Mouse (Mus musculus): ENCODE data around the gene Gm11146. TPM values are rescaled to one million over a fixed set of nuclear protein-coding genes. Genes with fewer than 3 reads are reported as not detected.

Gm11146 gene
- total RNA-seq (2021), result not detected

GRCm38 (mm10) chr16:77601994-77602393 lies at the start of gene Gm11146:
Gene Gm11146 (minus strand): TSS chr16:77602094.
- no peak for DNase-seq

DNA sequence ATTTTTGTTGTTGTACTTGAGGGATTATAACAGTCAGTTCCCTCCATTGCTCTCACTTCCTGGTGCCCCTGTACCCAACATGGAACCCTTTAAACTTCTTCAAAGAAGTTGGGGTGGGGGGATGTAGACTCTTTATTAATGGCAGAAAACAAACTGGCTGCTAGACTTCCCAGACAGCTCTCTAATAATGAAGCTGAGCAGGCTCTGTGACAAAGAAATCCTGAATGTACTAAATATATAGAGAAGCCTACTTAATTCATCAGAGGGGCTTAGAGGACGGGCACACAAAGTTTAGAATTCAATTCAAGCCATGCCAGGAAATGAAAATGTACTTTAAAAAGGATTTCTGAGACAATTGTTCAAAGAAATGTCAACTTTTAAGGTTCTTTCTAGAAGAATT lies 48.7 kb upstream of the Gm11146 start:
- intact Hi-C loops (cut with DNase I), result no loop called here
- DNase-seq, result no peak

More at GRCm38 (mm10) chr16:77601994-77602393, at the start of gene Gm11146:
- intact Hi-C loops (cut with DNase I), result no loop called here

GRCm38 (mm10) chr16:77649006-77649405 lies 47.1 kb upstream of the Gm11146 start:
- intact Hi-C loops (cut with DNase I), result loop anchor here (10.0 kb wide), 1 partner anchor 946 kb away; no protein-coding TSS in a partner anchor

GRCm38 (mm10) chr16:77648181-77648580 lies 46.3 kb upstream of the Gm11146 start:
- intact Hi-C loops (cut with DNase I), result loop anchor here (10.0 kb wide), 1 partner anchor 947 kb away; no protein-coding TSS in a partner anchor
- DNase-seq, result no peak

More at GRCm38 (mm10) chr16:77649006-77649405, 47.1 kb upstream of the Gm11146 start:
- no peak for DNase-seq

DNA sequence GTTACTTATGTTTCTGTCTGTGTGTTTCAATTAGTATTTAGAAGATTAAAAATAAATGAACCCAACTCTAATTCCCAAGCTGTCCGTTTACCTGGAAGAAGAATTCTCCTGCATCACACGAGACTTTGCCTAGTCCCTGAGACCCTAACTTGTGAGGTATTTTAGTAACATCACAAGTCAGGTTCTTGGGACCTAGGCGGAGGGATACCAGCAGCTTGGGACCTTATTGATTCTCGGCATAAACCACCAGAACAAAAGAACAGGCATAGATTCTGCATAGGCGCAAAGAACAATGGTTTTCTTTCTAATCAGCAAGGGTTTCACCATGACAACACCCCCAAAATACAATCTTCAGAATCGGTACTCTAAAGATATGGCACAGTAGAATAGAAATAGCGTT lies 44.3 kb upstream of the Gm11146 start:
- intact Hi-C loops (cut with DNase I), result loop anchor here (10.0 kb wide), 1 partner anchor 949 kb away; no protein-coding TSS in a partner anchor
- no peak for DNase-seq

DNA sequence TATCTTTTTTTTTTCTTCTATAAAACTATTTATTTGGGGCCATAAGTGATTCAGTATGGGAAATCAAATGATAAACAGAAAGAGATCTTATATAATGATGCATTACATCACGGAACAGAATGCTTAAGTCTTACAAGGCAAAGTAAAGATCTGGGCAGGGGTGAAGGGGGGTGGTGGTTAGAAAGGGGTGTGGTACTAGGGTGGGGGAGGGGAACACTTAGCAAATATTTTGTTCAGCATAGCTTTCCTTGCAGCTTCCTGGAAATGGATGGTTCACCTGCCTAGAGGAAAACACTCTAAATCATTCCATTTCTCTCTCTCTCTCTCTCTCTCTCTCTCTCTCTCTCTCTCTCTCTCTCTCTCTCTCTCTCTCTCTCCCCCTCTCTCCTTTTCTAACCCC lies 43.1 kb upstream of the Gm11146 start:
- no peak for DNase-seq
- intact Hi-C loops (cut with DNase I), result loop anchor here (10.0 kb wide), 1 partner anchor 950 kb away; no protein-coding TSS in a partner anchor

GRCm38 (mm10) chr16:77643871-77644720 lies 42.2 kb upstream of the Gm11146 start:
- DNase-seq, result peak; percentile 61 to 69
- intact Hi-C loops (cut with DNase I), result loop anchor here (10.0 kb wide), 1 partner anchor 951 kb away; no protein-coding TSS in a partner anchor

DNA sequence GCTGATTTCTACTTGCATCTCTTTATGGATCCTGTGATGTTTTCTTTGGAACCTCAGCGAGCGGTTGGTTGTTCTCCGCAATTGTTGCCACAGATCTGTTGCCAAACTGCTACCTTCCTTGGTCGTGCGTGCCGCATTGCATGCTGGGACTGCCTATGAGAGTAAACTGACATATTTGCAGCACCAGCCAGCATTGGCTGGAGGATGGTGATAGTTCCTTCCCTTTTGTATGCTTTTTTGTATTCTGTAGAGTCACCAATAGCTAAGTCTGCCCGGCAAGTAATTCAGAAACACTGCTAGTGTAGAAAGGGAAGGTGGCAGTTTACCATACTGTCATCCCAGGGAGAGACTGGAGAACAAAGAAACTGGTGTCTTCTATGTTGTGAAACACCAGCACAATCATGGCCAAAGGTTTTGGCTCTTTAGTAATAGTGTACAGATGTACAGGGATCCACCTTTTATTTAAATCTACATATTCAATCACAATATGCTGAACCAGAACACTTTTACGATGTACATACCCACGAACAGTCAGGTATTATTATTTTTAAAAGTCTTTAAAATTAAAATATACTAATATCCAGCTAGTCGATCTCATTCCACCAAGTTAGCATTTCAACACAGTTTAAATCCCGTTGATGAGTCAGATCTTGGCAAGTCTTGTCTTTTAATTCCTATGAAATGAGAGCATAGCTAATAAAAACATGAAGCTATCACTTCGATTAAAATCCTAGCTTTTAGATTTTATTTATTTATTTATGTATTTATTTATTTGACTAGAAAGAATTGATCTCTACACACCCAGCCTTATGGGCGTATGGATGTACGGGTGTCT lies 41.4 kb upstream of the Gm11146 start:
- DNase-seq, result peak; percentile 32 to 39
- intact Hi-C loops (cut with DNase I), result loop anchor here (10.0 kb wide), 1 partner anchor 952 kb away; no protein-coding TSS in a partner anchor

GRCm38 (mm10) chr16:77636497-77636896 lies 34.6 kb upstream of the Gm11146 start:
- intact Hi-C loops (cut with DNase I), result no loop called here
- peak; percentile 34 to 35 for DNase-seq

- DNase-seq, result no peak
- intact Hi-C loops (cut with DNase I), result no loop called here
Measured at GRCm38 (mm10) chr16:77632315-77632881, 30.5 kb upstream of the Gm11146 start.

GRCm38 (mm10) chr16:77622681-77623080 lies 20.8 kb upstream of the Gm11146 start:
- DNase-seq, result no peak
- intact Hi-C loops (cut with DNase I), result no loop called here

DNA sequence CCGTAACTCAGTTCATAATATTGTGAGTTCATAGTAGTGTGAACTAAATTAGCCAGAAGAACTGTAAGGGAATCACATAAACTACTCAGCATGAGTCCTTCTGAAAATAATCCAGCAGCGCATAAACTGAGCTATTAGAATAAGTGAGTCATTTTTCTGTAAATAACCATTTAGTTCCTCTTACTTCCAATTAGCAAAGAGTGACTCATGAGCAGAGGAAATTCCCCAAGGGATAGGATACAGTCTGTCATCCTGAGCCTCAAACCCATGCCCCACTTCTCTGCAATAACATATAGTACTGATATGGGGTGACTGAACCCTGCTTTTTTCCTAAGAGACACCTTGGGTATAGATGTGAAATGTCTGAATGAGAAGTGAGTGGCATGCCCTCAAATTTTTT lies 687 bp upstream of the Gm11146 start:
- DNase-seq, result no peak
- intact Hi-C loops (cut with DNase I), result no loop called here

DNA sequence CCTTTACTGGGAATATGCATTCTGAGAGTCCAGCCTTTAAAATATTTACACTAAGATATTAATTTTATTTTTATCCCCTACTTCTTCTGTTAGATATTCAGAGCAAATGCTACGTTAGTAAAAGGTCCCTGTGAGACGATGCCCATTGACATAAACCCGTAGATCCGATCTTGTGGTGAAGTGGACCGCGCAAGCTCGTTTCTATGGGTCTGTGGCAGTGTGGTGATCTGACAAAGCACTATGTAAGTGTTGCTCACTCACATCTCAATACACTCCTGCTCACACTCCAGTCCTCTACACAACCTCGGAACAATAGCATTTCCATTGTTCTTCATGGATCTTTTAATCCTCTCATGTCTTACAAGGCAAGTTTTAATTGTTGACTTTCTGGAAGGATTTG lies 3.1 kb downstream of the Gm11146 start:
- intact Hi-C loops (cut with DNase I), result no loop called here
- no peak for DNase-seq

- intact Hi-C loops (cut with DNase I), result no loop called here
- DNase-seq, result peak; percentile 21 to 27
Measured at GRCm38 (mm10) chr16:77596556-77596955, 5.3 kb downstream of the Gm11146 start.

GRCm38 (mm10) chr16:77595661-77596060 lies 6.2 kb downstream of the Gm11146 start:
- intact Hi-C loops (cut with DNase I), result loop anchor here (2.0 kb wide), 1 partner anchor 91 kb away; no protein-coding TSS in a partner anchor
- no peak for DNase-seq

- intact Hi-C loops (cut with DNase I), result loop anchor here (2.0 kb wide), 1 partner anchor 90 kb away; no protein-coding TSS in a partner anchor
- peak; percentile 71 to 82 for DNase-seq
Measured at GRCm38 (mm10) chr16:77594553-77594952, 7.3 kb downstream of the Gm11146 start.

DNA sequence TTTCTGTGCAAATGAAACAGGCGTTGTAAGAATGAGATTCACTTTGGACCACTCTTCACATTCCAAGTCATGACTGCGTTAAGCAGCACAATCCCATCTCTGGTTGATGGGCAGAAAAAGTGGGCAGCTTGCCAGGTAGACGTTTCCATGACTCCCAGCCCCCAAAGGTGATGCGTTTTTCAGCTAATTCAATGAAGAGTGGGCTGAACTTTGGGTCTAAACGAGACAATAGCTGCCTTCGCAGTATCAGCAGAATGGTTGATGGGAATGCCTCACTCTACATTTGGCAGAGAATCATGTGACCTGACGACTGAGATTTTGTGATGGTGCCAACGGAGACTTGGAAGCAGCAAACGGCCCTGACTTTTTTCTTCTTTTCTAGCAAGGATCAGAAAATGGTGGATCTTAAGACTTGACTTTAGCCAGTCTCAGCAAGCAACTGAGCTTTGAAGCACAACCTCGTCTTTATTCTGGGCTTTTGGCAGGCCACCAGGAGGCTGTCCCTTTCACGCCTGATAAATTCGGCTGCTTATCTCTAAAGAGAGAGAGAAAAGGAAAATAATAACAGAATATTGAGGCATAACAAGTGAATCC lies 8.0 kb downstream of the Gm11146 start:
- intact Hi-C loops (cut with DNase I), result loop anchor here (2.0 kb wide), 1 partner anchor 89 kb away; no protein-coding TSS in a partner anchor
- DNase-seq, result peak; percentile 81 to 82

DNA sequence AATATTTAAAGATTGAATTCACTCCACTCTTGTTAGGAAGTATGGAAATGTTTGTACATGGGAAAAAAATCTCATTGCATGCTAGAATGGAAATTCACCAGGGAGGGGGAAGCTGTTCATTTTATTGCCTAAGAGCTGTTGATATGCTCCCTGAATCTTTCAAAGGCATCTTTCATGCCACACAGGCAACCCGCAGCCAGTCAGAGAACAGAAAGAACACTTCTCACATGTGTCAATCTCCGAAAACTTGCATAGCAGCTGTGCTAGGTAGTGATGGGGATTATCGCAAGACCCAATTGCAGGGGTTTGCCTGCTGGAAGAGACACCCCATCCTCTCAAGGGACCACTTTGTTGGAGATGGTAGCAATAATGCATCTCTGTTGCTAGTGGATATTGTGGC lies 8.9 kb downstream of the Gm11146 start:
- DNase-seq, result peak; percentile 20 to 24
- intact Hi-C loops (cut with DNase I), result no loop called here

GRCm38 (mm10) chr16:77573036-77573435 lies 28.9 kb downstream of the Gm11146 start:
- intact Hi-C loops (cut with DNase I), result no loop called here
- DNase-seq, result no peak

DNA sequence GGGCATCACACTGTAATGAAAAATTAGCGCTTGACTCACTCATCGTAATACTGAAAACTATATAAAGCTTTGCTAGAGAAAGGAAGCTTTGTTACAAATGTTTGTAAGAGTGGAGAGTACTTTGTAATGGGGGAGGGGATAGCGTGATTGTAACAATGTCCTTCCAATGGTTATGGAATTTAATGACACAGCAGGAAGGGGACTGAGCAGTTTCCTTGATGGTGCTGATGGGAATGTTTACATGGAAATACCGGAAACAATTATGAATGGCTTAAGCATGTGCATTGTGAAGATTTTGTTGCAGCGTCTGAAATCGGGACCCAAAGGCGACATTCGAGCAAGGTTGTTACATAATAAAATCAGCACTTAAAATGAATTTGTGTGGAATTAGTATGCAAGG lies 32.4 kb downstream of the Gm11146 start:
- intact Hi-C loops (cut with DNase I), result no loop called here
- no peak for DNase-seq

Data from heart, postnatal 10 days (tissue).